Mouse (Mus musculus) limb, embryonic 11.5 days (tissue): Measurements from ENCODE around the gene Anks1. TPM values are rescaled to one million over a fixed set of nuclear protein-coding genes. Genes with fewer than 3 reads are reported as not detected.
A peak's percentile ranks its signal among the peaks of the same experiment; 100 is the strongest.

Experiments
- ATAC-seq: fragments of 200-750 bp; cut with Nextera tagmentation; 2 replicates; pipeline ENCODE4 v1.8.0; 2017; ENCODE audit warnings: low read depth; ENCODE audit not compliant: insufficient number of reproducible peaks, low FRiP score, low TSS enrichment
- DNase-seq: peaks from one replicate; pipeline ENCODE4 v3.0.0-alpha.2; 2015; ENCODE audit warnings: low spot score
- H3K27ac ChIP-seq: fragments of 300-500 bp; sonication (generic); replicated peaks from 2 replicates; pipeline ENCODE4 v1.5.1; 2014; ENCODE audit warnings: low read depth, mild to moderate bottlenecking, low read length
- H3K27me3 ChIP-seq: fragments of 300-500 bp; sonication (generic); 2 replicates; pipeline ENCODE4 v1.6.1; 2014; ENCODE audit warnings: mild to moderate bottlenecking, low read length, mixed read lengths; ENCODE audit not compliant: control insufficient read depth, insufficient read depth
- H3K36me3 ChIP-seq: fragments of 300-500 bp; sonication (generic); 2 replicates; pipeline ENCODE4 v1.6.1; 2014; ENCODE audit warnings: mild to moderate bottlenecking, low read length, moderate library complexity, mixed read lengths; ENCODE audit not compliant: control insufficient read depth, insufficient read depth
- H3K4me1 ChIP-seq: fragments of 300-500 bp; sonication (generic); 2 replicates; pipeline ENCODE4 v1.6.1; 2014; ENCODE audit warnings: low read length, mixed read lengths; ENCODE audit not compliant: control insufficient read depth, insufficient read depth
- H3K4me2 ChIP-seq: fragments of 300-500 bp; sonication (generic); 2 replicates; pipeline ENCODE4 v1.6.1; 2014; ENCODE audit warnings: low read depth, mild to moderate bottlenecking, moderate library complexity; ENCODE audit not compliant: severe bottlenecking
- H3K4me3 ChIP-seq: fragments of 300-500 bp; sonication (generic); 2 replicates; pipeline ENCODE4 v1.5.1; 2014; ENCODE audit warnings: low read depth, low read length
- H3K9ac ChIP-seq: fragments of 300-500 bp; sonication (generic); 2 replicates; pipeline ENCODE4 v1.6.1; 2014; ENCODE audit warnings: mild to moderate bottlenecking, low read length
- H3K9me3 ChIP-seq: fragments of 300-500 bp; sonication (generic); 2 replicates; pipeline ENCODE4 v1.6.1; 2016; ENCODE audit warnings: low read length; ENCODE audit not compliant: control insufficient read depth
- WGBS: fragments of 180-500 bp; shearing (Covaris S2); extraction: QIAGEN DNeasy Blood & Tissue Kit; methylation state at CpG from one replicate; pipeline ENCODE4 v1.1.7; 2014; 5-methylcytosine and 5-hydroxymethylcytosine counted together
- polyA plus RNA-seq: library from polyadenylated mRNA; unstranded; fragments of >200 nt; fragmentation: Nextera tagmentation; extraction: Ambion mirVana; gene quantifications from 2 replicates; pipeline ENCODE4 v1.2.1, GENCODE M21; 2014

The Anks1 gene
- polyA plus RNA-seq, 1 experiment from 2014 or later = 12.1 TPM

DNA sequence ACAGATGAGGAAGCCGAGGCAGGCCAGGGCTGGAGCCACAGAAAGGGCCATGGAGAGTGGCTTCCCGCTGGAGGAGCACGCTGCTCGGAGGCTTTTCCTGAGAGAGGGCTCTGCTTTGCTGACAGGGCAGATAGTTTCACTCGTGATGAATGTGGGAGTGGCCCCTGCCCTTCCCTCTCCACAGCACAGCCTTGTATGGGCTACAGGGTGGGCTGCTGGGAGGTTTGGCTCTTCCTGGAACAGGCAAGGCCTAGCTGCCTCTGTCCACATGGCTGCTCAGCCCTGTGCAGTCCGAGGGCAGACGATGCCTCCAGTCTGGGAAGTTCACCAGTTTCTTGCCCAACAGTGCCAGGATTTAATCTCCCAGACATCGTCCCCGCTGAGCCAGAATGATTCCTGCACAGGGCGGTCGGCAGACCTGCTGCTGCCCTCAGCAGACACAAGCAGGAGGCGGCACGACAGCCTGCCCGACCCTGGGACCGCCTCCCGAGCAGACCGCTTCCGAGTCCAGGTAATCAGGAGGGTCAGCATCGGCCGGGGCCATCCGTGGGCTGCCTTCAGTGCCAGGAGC is 143.3 kb downstream of the Anks1 start:
- Histone ChIP-seq H3K27ac (no peak overlapping the region), H3K36me3 (peaks cover under 1% of the 10 kb centered on the region; the same call in 1 of the 2 replicates), H3K9ac (no peak overlapping the region), H3K4me1 (no peaks in the 10 kb centered on the region), H3K4me2 (no peak overlapping the region), H3K4me3 (no peak overlapping the region), H3K27me3 (no peaks in the 10 kb centered on the region), H3K9me3 (no peaks in the 10 kb centered on the region)
- 75% methylated on average over 21 of the region's 21 CpGs for WGBS
- DNase-seq = no peak
- ATAC-seq = no peak

DNA sequence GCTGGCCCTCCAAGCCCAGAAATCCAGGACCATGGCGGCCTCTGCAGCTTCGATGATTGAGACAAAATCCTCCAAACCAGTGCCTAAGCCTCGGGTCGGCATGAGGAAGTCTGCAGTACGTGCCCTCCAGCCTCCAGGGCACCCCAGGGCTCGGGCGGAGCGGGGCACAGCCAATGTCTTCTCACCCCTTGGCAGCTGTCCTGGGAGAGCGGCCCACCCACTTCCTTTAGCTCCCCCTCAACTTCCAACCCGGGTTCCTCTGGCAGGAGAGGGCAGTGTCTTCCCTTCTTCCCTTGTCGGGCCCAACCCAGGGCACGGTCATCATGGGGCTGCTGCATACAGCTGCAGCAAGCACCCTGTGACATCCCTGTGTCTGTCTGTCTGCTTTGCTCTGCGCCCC is 149.2 kb downstream of the Anks1 start:
- Histone ChIP-seq H3K27me3 (no peaks in the 10 kb centered on the region), H3K27ac (no peak overlapping the region), H3K4me1 (peaks cover 16% of the 10 kb centered on the region), H3K9ac (no peak overlapping the region), H3K4me3 (no peak overlapping the region), H3K9me3 (no peaks in the 10 kb centered on the region), H3K36me3 (peaks cover 6% of the 10 kb centered on the region; the same call in 1 of the 2 replicates), H3K4me2 (no peak overlapping the region)
- DNase-seq (no peak), ATAC-seq (no peak)
- WGBS = 91% methylated on average over 13 of the region's 13 CpGs

DNA sequence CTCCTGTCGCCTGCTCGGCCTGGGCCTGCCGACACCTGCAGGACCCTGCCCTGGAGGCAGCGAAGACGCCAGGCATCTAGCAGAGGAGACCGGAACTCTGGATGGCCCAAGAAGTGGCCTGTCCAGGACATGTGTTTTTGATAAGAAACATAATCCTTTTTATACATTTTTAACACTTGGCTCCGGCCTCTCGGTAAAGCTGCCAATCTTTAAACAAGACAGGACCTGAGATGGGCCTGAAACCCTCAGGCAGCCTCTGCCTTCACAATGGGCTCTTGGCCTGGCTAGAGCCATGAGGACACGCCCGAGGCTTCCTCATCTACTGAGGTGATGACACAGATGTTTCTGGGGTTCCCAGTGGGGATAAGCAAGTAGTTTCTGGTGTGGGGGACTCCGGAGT is 151.6 kb downstream of the Anks1 start:
- Histone ChIP-seq H3K27ac (no peak overlapping the region), H3K4me1 (peaks cover 17% of the 10 kb centered on the region), H3K27me3 (no peaks in the 10 kb centered on the region), H3K9me3 (no peaks in the 10 kb centered on the region), H3K4me3 (no peak overlapping the region), H3K9ac (no peak overlapping the region; the same call in 1 of the 2 replicates), H3K4me2 (no peak overlapping the region), H3K36me3 (peaks cover 6% of the 10 kb centered on the region; the same call in 1 of the 2 replicates)
- no peak for ATAC-seq
- DNase-seq = no peak
- WGBS = 59% methylated on average over 11 of the region's 11 CpGs

DNA sequence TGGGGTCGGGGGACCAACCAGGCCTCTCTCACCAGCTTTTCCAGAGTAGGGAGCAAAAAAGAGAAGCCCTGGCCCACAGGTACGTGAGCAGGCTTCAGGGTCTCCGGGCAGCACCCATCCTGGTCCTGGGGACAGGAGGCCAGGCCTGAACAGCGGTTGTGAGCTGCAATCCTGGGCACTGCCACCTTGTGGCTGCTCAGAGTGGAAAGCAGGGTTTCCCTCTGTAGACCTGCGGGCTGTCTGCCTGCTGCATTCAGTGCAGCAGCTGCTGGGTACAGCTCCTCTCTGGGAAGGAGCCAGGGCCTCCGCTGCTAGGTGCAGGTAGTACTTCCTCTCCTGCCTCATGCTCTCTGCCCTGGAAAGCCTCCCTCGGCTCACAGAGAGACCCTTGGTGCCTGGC is 152.4 kb downstream of the Anks1 start:
- Histone ChIP-seq H3K9me3 (no peaks in the 10 kb centered on the region), H3K27me3 (no peaks in the 10 kb centered on the region), H3K27ac (no peak overlapping the region), H3K4me2 (no peak overlapping the region), H3K4me1 (peaks cover 17% of the 10 kb centered on the region), H3K36me3 (peaks cover 6% of the 10 kb centered on the region; the same call in 1 of the 2 replicates), H3K4me3 (no peak overlapping the region), H3K9ac (no peak overlapping the region)
- DNase-seq (peak; percentile 59), ATAC-seq (no peak)
- 56% methylated on average over 7 of the region's 7 CpGs for WGBS

DNA sequence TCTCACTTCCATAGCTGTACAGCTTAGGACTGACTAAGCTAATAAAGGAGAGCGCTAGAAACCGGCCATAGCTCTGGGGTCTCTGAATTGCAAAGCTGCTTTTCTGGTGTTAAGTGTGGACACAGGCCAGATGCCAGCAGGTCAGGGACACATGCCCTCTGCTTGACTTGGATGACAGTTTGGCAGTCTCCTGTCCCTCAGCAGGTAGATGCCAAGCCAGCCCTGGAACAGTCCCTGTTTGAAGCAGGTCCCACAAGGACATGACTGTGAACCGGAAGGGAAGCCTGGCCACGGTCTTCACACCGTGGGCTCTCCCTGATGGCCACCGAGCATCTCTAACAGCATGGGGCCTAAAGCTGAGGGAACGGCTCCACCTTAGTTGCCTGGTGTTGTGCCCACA is 153.6 kb downstream of the Anks1 start:
- WGBS = 76% methylated on average over 7 of the region's 7 CpGs
- no peaks in the 10 kb centered on the region for H3K27me3 ChIP-seq
- H3K4me3 ChIP-seq = no peak overlapping the region
- H3K4me1 ChIP-seq = peaks cover 17% of the 10 kb centered on the region
- ATAC-seq (no peak), DNase-seq (no peak)
- H3K9me3 ChIP-seq = no peaks in the 10 kb centered on the region
- peaks cover 2% of the 10 kb centered on the region; the same call in 1 of the 2 replicates for H3K36me3 ChIP-seq
- H3K4me2 ChIP-seq = no peak overlapping the region
- no peak overlapping the region for H3K27ac ChIP-seq
- H3K9ac ChIP-seq = no peak overlapping the region

DNA sequence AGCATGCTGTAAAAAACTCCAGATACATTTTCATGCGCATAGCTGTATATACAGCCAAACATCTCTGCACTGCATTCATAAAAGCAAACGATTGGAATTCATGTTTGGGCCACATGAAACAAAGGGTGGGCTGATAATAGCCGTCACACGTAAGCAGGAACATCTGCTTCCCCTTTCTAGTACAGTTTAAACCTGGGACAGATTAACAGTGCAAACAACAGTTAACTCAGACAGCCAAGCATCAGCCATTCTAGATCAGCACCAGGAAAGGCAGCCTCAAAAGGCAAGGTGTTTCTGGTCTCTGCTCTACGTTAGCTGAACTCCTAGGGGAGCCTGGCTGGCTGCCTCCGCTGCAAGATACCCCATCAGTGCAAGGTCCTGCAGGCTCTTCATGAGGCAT is 154.1 kb downstream of the Anks1 start:
- Histone ChIP-seq H3K27me3 (no peaks in the 10 kb centered on the region), H3K27ac (no peak overlapping the region), H3K4me3 (no peak overlapping the region), H3K4me2 (no peak overlapping the region), H3K9me3 (no peaks in the 10 kb centered on the region), H3K9ac (0 out of 2 replicates have a peak overlapping the region, but pooled peaks have one; percentile 2), H3K36me3 (peaks cover under 1% of the 10 kb centered on the region; the same call in 1 of the 2 replicates), H3K4me1 (peaks cover 17% of the 10 kb centered on the region)
- no peak for DNase-seq
- ATAC-seq = no peak
- WGBS = 56% methylated on average over 6 of the region's 6 CpGs

DNA sequence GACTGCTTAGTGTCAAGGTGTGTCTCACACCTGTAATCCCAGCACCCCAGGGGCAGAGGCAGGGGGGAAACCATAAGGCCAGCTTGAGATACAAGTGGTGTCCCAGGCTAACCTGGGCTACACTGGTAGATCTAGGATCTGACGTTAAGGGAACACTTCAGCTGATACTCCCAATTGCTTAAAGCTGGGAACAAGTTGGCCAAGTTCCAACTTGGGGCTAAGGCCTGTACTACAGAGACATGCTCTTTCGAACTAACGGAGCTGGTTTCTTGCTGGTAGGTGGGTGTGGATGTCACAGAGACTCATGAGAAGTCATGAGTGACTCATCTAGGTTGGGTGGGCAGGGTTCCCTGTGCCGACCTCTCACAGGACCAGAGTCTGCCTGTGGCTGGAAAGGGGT is 158.2 kb downstream of the Anks1 start:
- Histone ChIP-seq H3K4me2 (no peak overlapping the region), H3K9ac (no peak overlapping the region), H3K9me3 (no peaks in the 10 kb centered on the region), H3K27me3 (no peaks in the 10 kb centered on the region), H3K4me1 (peaks cover 3% of the 10 kb centered on the region; the same call in 1 of the 2 replicates), H3K36me3 (no peaks in the 10 kb centered on the region), H3K4me3 (no peak overlapping the region), H3K27ac (no peak overlapping the region)
- 90% methylated on average over 4 of the region's 4 CpGs for WGBS
- ATAC-seq (no peak), DNase-seq (no peak)

DNA sequence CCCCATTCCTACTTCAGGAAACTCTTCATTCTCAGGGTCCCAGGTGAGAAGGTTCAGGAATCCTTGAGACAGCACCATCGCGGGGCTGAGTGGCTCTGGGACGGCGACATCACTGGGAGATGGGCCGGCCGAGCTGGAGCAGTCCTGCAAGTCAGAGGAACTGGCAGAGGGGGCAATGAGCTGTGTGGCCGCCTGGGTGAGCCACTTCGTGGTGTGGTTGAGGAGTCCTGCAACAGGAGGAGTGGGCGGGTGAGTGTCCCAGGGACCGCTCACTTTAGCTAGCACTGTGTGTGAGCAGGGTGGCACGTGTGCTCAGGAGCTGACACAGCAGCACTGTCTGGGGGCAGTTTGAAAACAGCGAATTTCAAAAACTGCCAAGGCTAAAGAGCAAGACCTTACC is 160.3 kb downstream of the Anks1 start:
- no peak overlapping the region for H3K27ac ChIP-seq
- DNase-seq = no peak

DNA sequence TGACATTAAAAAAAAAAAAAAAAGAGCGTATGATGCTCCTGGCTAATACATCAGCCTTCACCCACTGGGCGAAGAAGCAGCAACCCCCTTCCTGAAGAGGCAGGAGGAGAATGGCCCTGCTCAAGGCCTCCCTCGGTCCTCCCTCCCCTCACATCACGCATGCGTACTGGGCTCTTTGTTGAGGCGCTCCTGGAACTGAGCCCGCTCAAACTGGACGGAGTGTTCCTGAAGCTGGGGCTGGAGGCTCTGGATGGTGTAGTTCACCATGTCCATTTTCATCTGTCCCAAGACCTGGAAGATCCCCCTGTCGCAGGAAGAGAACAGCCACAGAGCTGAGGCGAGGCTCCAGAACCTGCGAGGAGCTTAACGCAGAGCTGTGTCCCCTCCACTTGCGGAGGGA is 161.2 kb downstream of the Anks1 start:
- Histone ChIP-seq H3K27me3 (no peaks in the 10 kb centered on the region), H3K4me2 (no peak overlapping the region), H3K9ac (no peak overlapping the region), H3K4me1 (no peaks in the 10 kb centered on the region), H3K27ac (no peak overlapping the region), H3K9me3 (no peaks in the 10 kb centered on the region), H3K36me3 (no peaks in the 10 kb centered on the region), H3K4me3 (no peak overlapping the region)
- ATAC-seq (no peak), DNase-seq (no peak)
- 90% methylated on average over 13 of the region's 13 CpGs for WGBS

More for the DNA sequence above, 160.3 kb downstream of the Anks1 start:
- Histone ChIP-seq H3K36me3 (no peaks in the 10 kb centered on the region), H3K4me3 (no peak overlapping the region), H3K9me3 (no peaks in the 10 kb centered on the region), H3K9ac (no peak overlapping the region), H3K4me2 (no peak overlapping the region), H3K27me3 (no peaks in the 10 kb centered on the region), H3K4me1 (no peaks in the 10 kb centered on the region)
- 21% methylated on average over 12 of the region's 12 CpGs for WGBS
- ATAC-seq = no peak
